Mouse (Mus musculus) olfactory bulb, adult 2 months (tissue): ENCODE results near the gene Cdc34. TPM values are rescaled to one million over a fixed set of nuclear protein-coding genes. Genes with fewer than 3 reads are reported as not detected.

Experiments used
- H3K27ac ChIP-seq: fragments of 200-500 bp; 2 replicates; pipeline ENCODE4 v1.5.1; 2012; ENCODE audit warnings: low read depth, low read length; ENCODE audit not compliant: insufficient read depth
- H3K4me1 ChIP-seq: fragments of 200-500 bp; 2 replicates; pipeline ENCODE4 v1.6.1; 2012; ENCODE audit warnings: low read length; ENCODE audit not compliant: control insufficient read depth, insufficient read depth
- H3K4me3 ChIP-seq: fragments of 200-500 bp; 2 replicates; pipeline ENCODE4 v1.5.1; 2012; ENCODE audit warnings: mild to moderate bottlenecking, low read depth, low read length, moderate library complexity; ENCODE audit not compliant: insufficient read depth
- CTCF ChIP-seq: fragments of 200-500 bp; IDR thresholded peaks from 2 replicates; pipeline ENCODE4 v1.5.1; 2012; ENCODE audit warnings: low read depth, mild to moderate bottlenecking, low read length, moderate library complexity; ENCODE audit not compliant: insufficient read depth
- POLR2A ChIP-seq: fragments of 200-500 bp; IDR thresholded peaks from 2 replicates; pipeline ENCODE4 v1.6.1; 2012; ENCODE audit warnings: mild to moderate bottlenecking, low read depth, low read length, moderate library complexity; ENCODE audit not compliant: insufficient read depth
- WGBS: fragments of 180-500 bp; shearing (Covaris S2); methylation state at CpG from one replicate; pipeline ENCODE4 v1.1.7; 2018; 5-methylcytosine and 5-hydroxymethylcytosine counted together
- polyA plus RNA-seq: library from polyadenylated mRNA; stranded (reverse); fragments of >200 nt; gene quantifications from 2 replicates; pipeline ENCODE4 v1.2.4, GENCODE M21; 2012; ENCODE audit warnings: low replicate concordance; ENCODE audit not compliant: missing spikeins, insufficient read depth, insufficient read length

Cdc34 gene
- polyA plus RNA-seq, 1 experiment: not detected

GRCm38 (mm10) chr10:79691986-79692548, 10.1 kb downstream of the Cdc34 start:
- no peak overlapping the region for H3K27ac ChIP-seq
- WGBS: 98% methylated on average over 2 of the region's 2 CpGs
- peaks cover 8% of the 10 kb centered on the region for H3K4me1 ChIP-seq
- TF ChIP-seq CTCF (no peak), POLR2A (no peak)
- no peak overlapping the region for H3K4me3 ChIP-seq

- Histone ChIP-seq H3K4me1 (peaks cover 8% of the 10 kb centered on the region), H3K27ac (no peak overlapping the region), H3K4me3 (no peak overlapping the region)
- TF ChIP-seq CTCF: no peak
- no peak for TF ChIP-seq POLR2A
- 79% methylated on average over 12 of the region's 12 CpGs for WGBS
Observed at GRCm38 (mm10) chr10:79693580-79694378, 11.8 kb downstream of the Cdc34 start.

- TF ChIP-seq POLR2A (no peak), CTCF (no peak)
- WGBS: 82% methylated on average over 6 of the region's 6 CpGs
- Histone ChIP-seq H3K4me1 (peaks cover 8% of the 10 kb centered on the region), H3K4me3 (no peak overlapping the region), H3K27ac (no peak overlapping the region)
Observed at GRCm38 (mm10) chr10:79694379-79694655, 12.3 kb downstream of the Cdc34 start.

- TF ChIP-seq CTCF (peak; percentile 50; the same call in 1 of the 2 replicates), POLR2A (no peak)
- Histone ChIP-seq H3K4me3 (no peak overlapping the region), H3K4me1 (peaks cover 8% of the 10 kb centered on the region), H3K27ac (peak overlapping the region; percentile 61)
- WGBS: 55% methylated on average over 13 of the region's 13 CpGs
Observed at GRCm38 (mm10) chr10:79695231-79696128, 13.5 kb downstream of the Cdc34 start.

- peak overlapping the region; percentile 61 for H3K27ac ChIP-seq
- no peak for TF ChIP-seq POLR2A
- no peak for TF ChIP-seq CTCF
- no peak overlapping the region for H3K4me3 ChIP-seq
- H3K4me1 ChIP-seq: peaks cover 8% of the 10 kb centered on the region
- WGBS: 60% methylated on average over 9 of the region's 9 CpGs
Observed at GRCm38 (mm10) chr10:79696129-79696651, 14.2 kb downstream of the Cdc34 start.

- Histone ChIP-seq H3K27ac (no peak overlapping the region), H3K4me1 (peaks cover 8% of the 10 kb centered on the region), H3K4me3 (no peak overlapping the region)
- 66% methylated on average over 6 of the region's 6 CpGs for WGBS
- no peak for TF ChIP-seq POLR2A
- no peak for TF ChIP-seq CTCF
Observed at GRCm38 (mm10) chr10:79697916-79698315, 15.9 kb downstream of the Cdc34 start.

- H3K4me1 ChIP-seq: peaks cover 8% of the 10 kb centered on the region
- TF ChIP-seq POLR2A: no peak
- TF ChIP-seq CTCF: no peak
- 93% methylated on average over 6 of the region's 6 CpGs for WGBS
- no peak overlapping the region for H3K4me3 ChIP-seq
- no peak overlapping the region for H3K27ac ChIP-seq
Observed at GRCm38 (mm10) chr10:79698459-79698858, 16.5 kb downstream of the Cdc34 start.

GRCm38 (mm10) chr10:79700676-79701075, 18.7 kb downstream of the Cdc34 start:
- H3K27ac ChIP-seq: no peak overlapping the region
- TF ChIP-seq POLR2A (no peak), CTCF (no peak)
- WGBS: 44% methylated on average over 7 of the region's 7 CpGs
- peaks cover 15% of the 10 kb centered on the region for H3K4me1 ChIP-seq
- no peak overlapping the region for H3K4me3 ChIP-seq
